Mouse (Mus musculus): ENCODE results near the gene March9.

- TF ChIP-seq CTCF (IDR thresholded peaks at IDR 0.05; ENCODE audit: insufficient read depth, low read length), result no peak
- TF ChIP-seq POLR2A (IDR thresholded peaks at IDR 0.05; ENCODE audit: borderline replicate concordance, extremely low read depth, low read depth, low read length), result no peak
Measured at GRCm38 (mm10) chr10:127069281-127070189, 9.6 kb upstream of the March9 start.
